Mouse (Mus musculus) small intestine, adult 2 months (tissue): Measurements from ENCODE around the gene Ankrd33.

Experiments used
- CTCF ChIP-seq: fragments of 200-500 bp; IDR thresholded peaks from 2 replicates; pipeline ENCODE4 v1.5.1; 2012; ENCODE audit warnings: low read depth, mild to moderate bottlenecking, control low read depth, inconsistent platforms, low read length, moderate library complexity, mixed read lengths; ENCODE audit not compliant: insufficient replicate concordance, insufficient read length; ENCODE audit errors: extremely low read depth
- POLR2A ChIP-seq: fragments of 200-500 bp; IDR thresholded peaks from 2 replicates; pipeline ENCODE4 v1.6.1; 2012; ENCODE audit warnings: low read depth, mild to moderate bottlenecking, control low read depth, inconsistent platforms, low read length, moderate library complexity

DNA sequence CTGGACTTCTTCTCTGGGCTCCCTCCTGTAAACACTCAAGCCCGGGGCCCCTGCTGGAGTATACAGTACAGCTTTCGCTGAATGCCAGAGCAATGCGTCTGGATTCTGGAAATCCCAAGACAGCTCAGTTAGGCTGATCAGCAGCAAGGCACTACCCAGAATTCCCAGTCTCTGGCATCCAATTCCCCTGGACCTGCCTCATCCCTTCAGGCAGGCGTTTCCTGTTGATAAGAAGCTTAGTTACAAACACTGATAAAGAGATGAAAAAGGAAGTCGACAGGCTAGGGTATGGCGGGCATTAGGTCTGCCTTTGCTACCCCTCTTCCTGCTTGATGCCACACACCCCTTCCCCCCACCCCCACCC is 32.3 kb downstream of the Ankrd33 start:
- TF ChIP-seq POLR2A (no peak), CTCF (no peak)
